Mouse (Mus musculus): Measurements from ENCODE around the gene Efs.

The Efs gene

GRCm38 (mm10) chr14:54874165-54874564 is 51.8 kb downstream of the Efs start:
- DNase-seq (ENCODE audit: extremely low read depth, low read depth), result no peak

GRCm38 (mm10) chr14:54870861-54871260 is 55.1 kb downstream of the Efs start, which contains the start of gene Homez:
Gene Homez, minus strand, starts transcription at chr14:54870961.
- DNase-seq (ENCODE audit: extremely low read depth, low read depth), result no peak

- DNase-seq (ENCODE audit: extremely low read depth, low read depth), result no peak
These were observed 57.9 kb downstream of the Efs start for GRCm38 (mm10) chr14:54868026-54868425.

- DNase-seq (ENCODE audit: extremely low read depth, low read depth), result no peak
These were observed 59.0 kb downstream of the Efs start for GRCm38 (mm10) chr14:54866936-54867335.
